39 mouse cellular contexts compared by ENCODE assay signal in genomic region chr7:109448060-109448459, GRCm38 (mm10). TPM values are rescaled to one million over a fixed set of nuclear protein-coding genes. Genes with fewer than 3 reads are reported as not detected.
"Had no signal": no experiment of that assay in that cellular context is flagged by ENCODE, and none has a peak within 500 bp of the region (broad histone marks: within the 10 kb centered on the region; RNA-seq: fewer than 3 reads in every experiment).

No protein-coding gene starts in this region.

- H3K4me3 ChIP-seq: limb, embryonic 10.5 days; limb, embryonic 12.5 days; limb, embryonic 13.5 days; limb, embryonic 15.5 days; liver, embryonic 12.5 days; liver, embryonic 13.5 days; liver, embryonic 15.5 days; lung, embryonic 15.5 days; megakaryocyte, embryonic 14.5 days; midbrain, embryonic 10.5 days; midbrain, embryonic 12.5 days; midbrain, embryonic 13.5 days; midbrain, embryonic 15.5 days; myocyte; neural tube, embryonic 12.5 days; neural tube, embryonic 13.5 days had no signal

- H3K4me1 ChIP-seq: limb, embryonic 10.5 days; limb, embryonic 12.5 days; limb, embryonic 13.5 days; limb, embryonic 15.5 days; liver, embryonic 12.5 days; liver, embryonic 13.5 days; liver, embryonic 15.5 days; lung, embryonic 15.5 days; megakaryocyte, embryonic 14.5 days; midbrain, embryonic 12.5 days; midbrain, embryonic 13.5 days; midbrain, embryonic 15.5 days; neural tube, embryonic 12.5 days; neural tube, embryonic 13.5 days had no signal

- H3K27ac ChIP-seq: limb, embryonic 10.5 days; limb, embryonic 12.5 days; limb, embryonic 13.5 days; limb, embryonic 15.5 days; liver, embryonic 12.5 days; liver, embryonic 13.5 days; liver, embryonic 14.5 days; liver, embryonic 15.5 days; lung, embryonic 15.5 days; macrophage; midbrain, embryonic 10.5 days; midbrain, embryonic 12.5 days; midbrain, embryonic 13.5 days; midbrain, embryonic 15.5 days; neural tube, embryonic 12.5 days; neural tube, embryonic 13.5 days had no signal

- ATAC-seq: liver, embryonic 12.5 days; liver, postnatal 0 days; lung, postnatal 0 days; midbrain, embryonic 13.5 days; midbrain, embryonic 15.5 days; midbrain, embryonic 16.5 days had no signal

- H3K9ac ChIP-seq: limb, embryonic 12.5 days; limb, embryonic 13.5 days; limb, embryonic 15.5 days; liver, embryonic 12.5 days; liver, embryonic 13.5 days; liver, embryonic 14.5 days; liver, embryonic 15.5 days; liver, postnatal 0 days; lung, embryonic 14.5 days; lung, embryonic 15.5 days; midbrain, embryonic 12.5 days; midbrain, embryonic 13.5 days; midbrain, embryonic 15.5 days; neural tube, embryonic 12.5 days; neural tube, embryonic 13.5 days had no signal

- DNase-seq: liver; liver, embryonic 13.5 days; liver, postnatal 0 days; lung, adult 18-20 months; lung, adult 2 months; lung, embryonic 14.5 days; lung, postnatal 10 days; lung, postnatal 14 days; lung, postnatal 36 days; lung, postnatal 4 days; midbrain, embryonic 14.5 days had no signal

- H3K4me2 ChIP-seq: limb, embryonic 12.5 days; limb, embryonic 13.5 days; limb, embryonic 15.5 days; liver, embryonic 11.5 days; liver, embryonic 12.5 days; liver, embryonic 13.5 days; liver, embryonic 15.5 days; lung, embryonic 14.5 days; lung, embryonic 15.5 days; midbrain, embryonic 11.5 days; midbrain, embryonic 12.5 days; midbrain, embryonic 13.5 days; midbrain, embryonic 15.5 days; neural tube, embryonic 12.5 days; neural tube, embryonic 13.5 days had no signal

- H3K9me3 ChIP-seq: limb, embryonic 10.5 days; limb, embryonic 12.5 days; limb, embryonic 13.5 days; limb, embryonic 15.5 days; liver, embryonic 12.5 days; liver, embryonic 13.5 days; liver, embryonic 15.5 days; lung, embryonic 15.5 days; megakaryocyte, embryonic 14.5 days; midbrain, embryonic 10.5 days; midbrain, embryonic 12.5 days; midbrain, embryonic 13.5 days; midbrain, embryonic 15.5 days; neural tube, embryonic 12.5 days; neural tube, embryonic 13.5 days had no signal

- H3K27me3 ChIP-seq: limb, embryonic 12.5 days; limb, embryonic 13.5 days; limb, embryonic 15.5 days; liver, embryonic 12.5 days; liver, embryonic 13.5 days; liver, embryonic 15.5 days; lung, embryonic 15.5 days; midbrain, embryonic 12.5 days; midbrain, embryonic 13.5 days; midbrain, embryonic 15.5 days; neural tube, embryonic 12.5 days; neural tube, embryonic 13.5 days had no signal

- H3K36me3 ChIP-seq: limb, embryonic 10.5 days; limb, embryonic 12.5 days; limb, embryonic 13.5 days; limb, embryonic 15.5 days; liver, embryonic 12.5 days; liver, embryonic 13.5 days; liver, embryonic 15.5 days; lung, embryonic 15.5 days; midbrain, embryonic 10.5 days; midbrain, embryonic 12.5 days; midbrain, embryonic 13.5 days; midbrain, embryonic 15.5 days; neural tube, embryonic 12.5 days; neural tube, embryonic 13.5 days had no signal

RNA-seq across cellular contexts. Expression of gene Stk33, which starts 9.2 kb away (rescaled TPM):
- total RNA-seq: liver, adult 2 months; megakaryocyte progenitor cell, adult 5-6 weeks; megakaryocyte, adult 5-6 weeks; megakaryocyte-erythroid progenitor cell, adult 5-6 weeks; monocyte, adult 5-6 weeks had no signal
- polyA plus RNA-seq: liver, adult 2 months; liver, embryonic 11.5 days; liver, embryonic 12.5 days; liver, embryonic 13.5 days; liver, embryonic 14.5 days; liver, embryonic 16.5 days; liver, postnatal 0 days; macrophage had no signal

RNA-seq across cellular contexts. Expression of gene Trim66, which starts 59.9 kb away (rescaled TPM):
- total RNA-seq: megakaryocyte, adult 5-6 weeks; megakaryocyte-erythroid progenitor cell, adult 5-6 weeks had no signal
- polyA plus RNA-seq: limb, embryonic 11.5 days; liver, embryonic 15.5 days had no signal
